Mouse (Mus musculus) kidney, postnatal 36 days (tissue): ENCODE results near the gene Casp8.
A peak's percentile ranks its signal among the peaks of the same experiment; 100 is the strongest.
"Not testable (repeated sequence)": the region's sequence is repeated elsewhere in the genome, so short reads cannot be mapped to it uniquely, and the experiment has no call there.

Experiments used
- DNase-seq, 2 experiments: peaks; one replicate each; pipeline ENCODE4 v3.0.0; 2021 to 2022; ENCODE audit warnings: mixed read lengths in 2 of 2

Casp8 gene

GRCm38 (mm10) chr1:58801558-58802285 lies 6.5 kb downstream of the Casp8 start:
- DNase-seq: no peak

DNA sequence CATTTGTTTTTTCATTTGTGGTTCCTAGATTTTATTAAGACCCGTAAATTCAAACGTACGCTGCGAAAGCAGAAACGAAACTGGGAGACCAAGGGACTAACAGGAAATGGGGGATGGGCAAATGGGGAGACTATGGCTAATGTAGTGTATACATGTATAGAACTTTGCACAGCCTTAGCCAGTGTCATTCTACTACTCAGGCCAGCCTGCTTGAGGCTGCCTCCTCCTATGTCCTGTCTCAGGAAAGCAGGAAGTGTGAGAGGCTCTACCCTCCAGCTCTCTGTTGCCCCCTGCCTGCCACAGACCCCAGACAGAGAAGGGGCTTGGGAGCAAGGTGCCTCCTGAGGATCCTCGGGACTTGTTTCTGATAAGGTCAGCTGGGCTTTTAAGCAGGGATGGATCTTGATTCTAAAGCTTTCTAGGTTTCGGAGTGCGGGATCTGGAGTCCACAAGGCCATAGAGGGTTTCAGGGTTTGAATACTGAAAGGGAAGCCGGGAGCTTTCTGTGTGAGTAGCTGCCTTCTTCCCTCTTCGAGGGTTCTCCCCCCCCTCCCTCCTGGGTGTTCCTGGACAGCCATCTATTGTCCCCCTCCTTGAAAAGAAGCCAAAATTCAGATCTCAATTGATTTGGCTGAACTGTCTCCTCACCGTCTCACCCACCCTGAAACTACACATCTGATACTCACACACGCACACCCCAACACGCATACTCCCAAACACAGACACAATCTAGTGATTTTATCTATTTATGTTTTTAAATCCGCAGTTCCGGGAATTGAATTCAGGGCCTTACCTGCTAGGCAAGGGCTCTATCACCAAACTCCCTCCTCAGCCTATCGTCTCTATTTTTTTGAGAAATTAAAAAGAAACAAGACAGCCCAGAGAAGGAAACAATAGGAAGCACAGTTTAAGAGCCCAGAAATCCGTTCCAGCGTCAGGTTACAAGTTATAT lies 7.4 kb downstream of the Casp8 start:
- peak; percentile 56 to 80 for DNase-seq

- DNase-seq: no peak
Measured at GRCm38 (mm10) chr1:58803531-58803930, 8.4 kb downstream of the Casp8 start.

DNA sequence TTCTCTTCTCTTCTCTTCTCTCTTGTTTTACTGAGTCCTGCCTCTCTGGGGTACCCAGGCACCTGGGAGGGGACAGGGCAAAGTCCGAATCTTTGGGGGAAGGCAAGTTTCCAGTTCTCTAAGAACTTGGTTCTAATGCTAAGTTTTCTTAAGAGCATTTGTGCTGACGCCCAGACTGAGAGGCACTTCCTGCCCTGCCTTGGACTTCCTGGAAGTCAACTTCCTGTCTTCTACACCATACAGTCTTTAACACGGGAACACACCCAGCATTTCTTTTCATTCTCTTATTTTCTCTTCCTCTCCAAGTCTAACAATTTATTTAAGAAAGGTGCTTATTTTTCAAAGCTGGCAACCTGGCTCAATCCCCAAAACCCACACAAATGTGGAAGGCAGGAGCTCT lies 11.5 kb downstream of the Casp8 start:
- peak in 1 of 2 experiments; percentile 20 for DNase-seq

DNA sequence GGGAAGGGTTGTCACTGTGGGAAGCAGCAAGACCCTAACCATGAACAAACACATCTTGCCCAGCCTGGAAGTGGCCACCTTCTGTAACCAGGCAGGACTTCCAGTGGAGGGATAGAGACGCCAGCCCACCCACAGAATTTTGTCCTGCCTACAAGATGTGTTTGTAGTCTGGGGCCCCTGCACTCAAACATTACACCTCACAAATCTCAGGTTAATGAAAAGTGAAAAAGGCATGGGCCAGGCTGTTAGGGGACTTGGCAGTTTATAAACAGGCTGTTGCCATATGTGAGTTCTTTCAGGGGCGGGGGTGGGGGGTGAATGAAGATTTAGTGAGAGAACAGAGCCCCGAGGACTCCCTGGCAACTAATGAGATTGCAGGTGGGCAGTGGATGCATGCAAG lies 31.1 kb downstream of the Casp8 start:
- no peak for DNase-seq

GRCm38 (mm10) chr1:58830741-58831140 lies 35.6 kb downstream of the Casp8 start:
- no peak for DNase-seq

DNA sequence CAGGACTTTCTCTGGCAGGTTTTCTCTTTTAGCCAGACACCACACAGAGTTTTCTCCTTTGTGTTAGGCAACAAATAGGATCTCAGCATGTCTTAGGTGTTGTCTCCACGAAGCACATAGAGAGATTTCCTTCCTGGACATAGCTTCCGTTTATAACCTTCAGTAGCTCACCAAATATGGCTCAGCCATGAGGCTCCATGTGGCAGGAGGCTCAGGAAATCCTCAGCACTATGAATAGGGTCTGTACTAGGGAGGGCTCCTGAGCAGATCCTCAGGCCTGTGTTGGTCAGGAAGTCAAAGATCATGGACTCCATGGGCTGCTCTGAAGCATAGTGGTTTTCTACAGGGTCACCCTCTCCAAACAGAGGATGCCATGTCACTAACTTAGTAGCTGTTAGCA lies 37.0 kb downstream of the Casp8 start:
- no peak for DNase-seq

GRCm38 (mm10) chr1:58856811-58857210 lies 61.6 kb downstream of the Casp8 start:
- DNase-seq: not testable (repeated sequence)

- DNase-seq: not testable (repeated sequence)
Measured at GRCm38 (mm10) chr1:58859131-58859530, 64.0 kb downstream of the Casp8 start.

GRCm38 (mm10) chr1:58859738-58860365 lies 64.7 kb downstream of the Casp8 start:
- peak; percentile 1 to 13 for DNase-seq

- not testable (repeated sequence) for DNase-seq
Measured at GRCm38 (mm10) chr1:58860586-58860985, 65.4 kb downstream of the Casp8 start.

DNA sequence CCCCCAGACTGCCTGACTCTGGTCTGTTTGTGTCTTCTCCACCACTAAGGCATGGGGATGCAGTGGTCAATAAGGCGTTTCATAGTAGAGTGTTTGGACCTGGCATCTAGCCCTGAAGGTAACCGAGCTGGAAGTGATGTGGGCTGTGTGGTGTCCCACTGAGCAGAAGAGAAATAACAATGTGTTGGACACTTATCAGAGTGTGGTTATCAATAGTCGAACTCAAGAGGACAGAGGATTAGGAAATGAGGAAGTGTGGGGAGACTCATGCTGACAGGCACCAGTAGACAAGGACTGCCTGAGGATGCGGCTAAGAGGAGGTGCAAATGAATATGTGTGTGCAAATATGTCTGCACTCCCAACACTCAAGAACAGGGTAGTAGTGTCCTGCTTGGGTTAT lies 81.3 kb downstream of the Casp8 start:
- DNase-seq: not testable (repeated sequence)

- DNase-seq: not testable (repeated sequence)
Measured at GRCm38 (mm10) chr1:58879291-58879690, 84.1 kb downstream of the Casp8 start.

DNA sequence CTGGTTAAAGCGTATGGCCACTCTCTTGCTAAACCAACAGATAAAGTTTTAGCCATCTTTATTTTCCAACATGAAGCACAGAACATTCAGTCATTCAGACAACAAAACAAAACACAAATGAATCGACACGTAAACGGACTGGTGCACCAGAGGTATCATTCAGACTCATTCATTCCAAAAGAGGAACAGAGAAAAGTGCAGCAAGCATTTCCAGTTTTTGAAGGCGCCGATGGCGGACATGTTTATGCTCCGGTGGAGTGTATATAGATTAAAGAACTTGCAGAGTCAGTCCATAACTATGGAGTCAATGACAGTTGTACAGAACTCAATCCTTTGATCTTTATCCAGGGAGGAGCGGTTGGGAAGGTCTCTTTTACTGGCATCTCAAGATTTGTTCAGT lies 88.1 kb downstream of the Casp8 start:
- DNase-seq: not testable (repeated sequence)

DNA sequence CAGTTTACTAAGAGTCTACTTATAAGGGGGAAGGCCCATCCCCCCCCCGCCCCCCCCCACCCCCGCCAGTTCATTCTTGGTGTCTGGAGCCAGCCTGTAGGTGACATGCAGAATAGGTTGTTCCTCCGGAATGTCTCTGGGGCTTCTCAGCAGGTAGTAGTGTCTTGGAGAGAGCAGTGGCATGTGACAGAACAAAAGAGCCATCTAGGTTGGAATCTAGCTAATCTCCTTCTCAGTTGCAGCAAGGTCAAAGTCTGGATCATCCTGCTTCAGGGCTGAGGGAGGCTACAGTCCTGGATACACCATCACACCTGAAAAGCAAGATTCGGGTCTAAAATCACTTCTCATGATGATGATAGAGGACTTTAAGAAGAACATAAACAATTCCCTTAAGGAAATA lies 90.5 kb downstream of the Casp8 start:
- DNase-seq: no peak

- peak; percentile 18 to 48 for DNase-seq
Measured at GRCm38 (mm10) chr1:58889826-58890546, 94.8 kb downstream of the Casp8 start.

DNA sequence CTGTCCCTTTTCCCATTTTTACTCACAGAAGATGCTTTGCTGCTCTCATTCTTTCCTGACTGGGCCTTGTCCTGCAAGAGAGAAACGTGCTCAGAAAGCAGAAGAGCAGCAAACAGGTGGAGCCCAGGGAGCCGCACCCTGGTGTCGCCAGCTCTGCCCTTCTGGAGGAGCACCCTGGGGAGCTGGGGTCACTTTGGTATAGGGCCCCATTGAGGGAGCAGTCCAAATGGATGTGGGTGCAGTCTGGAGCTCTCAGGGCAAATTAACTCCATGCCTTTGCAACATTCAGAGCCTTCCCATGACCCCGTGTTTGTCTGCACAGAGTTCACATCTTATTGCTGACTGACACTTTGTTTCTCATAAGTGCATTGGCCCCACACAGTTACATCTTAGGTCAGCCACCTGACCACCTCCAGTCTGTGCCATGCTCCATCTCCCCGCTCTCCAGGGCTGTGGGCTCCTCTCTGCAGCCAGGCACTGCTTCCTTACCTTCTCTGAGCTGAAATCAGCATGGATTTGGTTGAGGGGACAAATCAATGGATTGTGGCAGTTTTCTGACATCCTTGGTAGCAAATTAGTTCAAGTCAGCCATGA lies 95.6 kb downstream of the Casp8 start:
- DNase-seq: not testable (repeated sequence)

DNA sequence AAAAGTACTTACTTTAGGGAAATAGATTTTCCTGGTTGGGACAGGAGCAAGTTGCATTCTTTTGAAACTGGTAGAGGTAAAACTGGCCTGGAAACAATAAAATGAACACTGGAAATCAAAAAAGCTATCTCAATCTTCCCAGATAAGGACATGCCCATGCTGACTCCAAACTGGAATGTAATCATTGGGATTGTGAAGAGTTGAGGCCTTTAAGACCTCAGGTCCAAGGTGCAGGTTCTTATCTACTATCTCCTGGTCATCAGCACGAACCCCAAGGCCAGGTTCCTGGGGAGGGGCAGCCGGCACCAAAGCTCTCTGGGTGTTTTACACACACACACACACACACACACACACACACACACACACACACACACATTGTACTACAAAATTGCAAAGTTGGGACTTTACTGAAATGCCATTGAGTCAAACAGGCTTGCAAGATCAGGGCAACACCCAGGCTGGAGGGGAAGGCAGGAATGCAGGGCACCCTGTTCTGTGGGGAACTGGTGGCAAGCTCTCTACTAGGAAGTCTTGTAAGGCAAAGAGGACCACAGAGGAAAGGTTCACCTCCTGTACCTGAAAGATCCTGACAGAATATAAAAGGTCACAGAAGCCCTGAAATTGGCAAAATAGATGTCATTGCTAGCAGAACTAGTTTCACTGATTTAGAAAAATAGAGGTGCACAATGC lies 96.5 kb downstream of the Casp8 start:
- DNase-seq: not testable (repeated sequence)

DNA sequence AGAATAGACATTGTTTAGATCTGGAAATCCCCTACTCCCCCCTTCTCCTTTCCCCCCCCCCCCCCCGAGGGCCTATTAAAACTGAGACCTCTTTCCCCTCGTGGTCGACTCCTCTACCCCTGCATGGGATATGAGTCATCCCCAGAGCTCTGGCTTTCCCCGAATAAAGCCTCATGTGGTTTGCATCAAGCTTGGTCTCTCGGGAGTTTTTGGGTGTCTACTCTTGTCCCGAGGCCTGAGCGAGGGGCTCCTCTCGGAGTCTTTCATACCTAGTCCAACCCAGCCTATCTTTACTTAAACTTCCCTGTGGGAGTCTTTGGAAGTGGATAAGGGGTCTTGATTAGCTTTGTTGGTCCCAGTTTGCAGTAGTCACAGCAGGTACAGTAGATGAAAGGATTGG lies 97.2 kb downstream of the Casp8 start:
- not testable (repeated sequence) for DNase-seq
